Mouse (Mus musculus) kidney, adult 2 months (tissue): Measurements from ENCODE around the gene Gm11564. TPM values are rescaled to one million over a fixed set of nuclear protein-coding genes. Genes with fewer than 3 reads are reported as not detected.
A peak's percentile ranks its signal among the peaks of the same experiment; 100 is the strongest.
"Not testable (repeated sequence)": the region's sequence is repeated elsewhere in the genome, so short reads cannot be mapped to it uniquely, and the experiment has no call there.

Experiments used
- DNase-seq: peaks from one replicate; pipeline ENCODE4 v3.0.0; 2021
- H3K27ac ChIP-seq: fragments of 200-500 bp; 2 replicates; pipeline ENCODE4 v1.5.1; 2012; ENCODE audit warnings: low read depth, low read length, control low read depth, inconsistent platforms; ENCODE audit not compliant: insufficient read depth
- H3K27me3 ChIP-seq: fragments of 200-500 bp; replicated peaks from 2 replicates; pipeline ENCODE4 v1.6.1; 2012; ENCODE audit warnings: mild to moderate bottlenecking, moderate library complexity, low read length, inconsistent platforms; ENCODE audit not compliant: control insufficient read depth, insufficient read depth
- H3K36me3 ChIP-seq: fragments of 200-500 bp; 2 replicates; pipeline ENCODE4 v1.6.1; 2012; ENCODE audit warnings: mild to moderate bottlenecking, moderate library complexity, low read length, inconsistent platforms; ENCODE audit not compliant: control insufficient read depth, insufficient read depth
- H3K4me1 ChIP-seq: fragments of 200-500 bp; 2 replicates; pipeline ENCODE4 v1.6.1; 2011; ENCODE audit warnings: low read length; ENCODE audit not compliant: control insufficient read depth, insufficient read depth
- H3K4me3 ChIP-seq: fragments of 200-500 bp; 2 replicates; pipeline ENCODE4 v1.5.1; 2011; ENCODE audit warnings: mild to moderate bottlenecking, low read depth, low read length, control low read depth; ENCODE audit not compliant: insufficient read depth
- CTCF ChIP-seq: fragments of 200-500 bp; conservative IDR thresholded peaks from 2 replicates; pipeline ENCODE4 v1.5.1; 2011; ENCODE audit warnings: low read depth, mild to moderate bottlenecking, control low read depth, low read length, moderate library complexity, mixed read lengths; ENCODE audit not compliant: insufficient read depth, insufficient read length
- POLR2A ChIP-seq: fragments of 200-500 bp; IDR thresholded peaks from one replicate; pipeline ENCODE4 v1.6.1; 2011; ENCODE audit warnings: low read depth, low read length, control low read depth
- WGBS: fragments of 180-500 bp; shearing (Covaris S2); methylation state at CpG from one replicate; pipeline ENCODE4 v1.1.7; 2018; 5-methylcytosine and 5-hydroxymethylcytosine counted together
- polyA plus RNA-seq: library from polyadenylated mRNA; depleted of rRNA; stranded (reverse); fragments of >200 nt; gene quantifications from 2 replicates; pipeline ENCODE4 v1.2.3, GENCODE M21; 2012; rRNA removed

The Gm11564 gene
- polyA plus RNA-seq, 1 experiment = not detected

DNA sequence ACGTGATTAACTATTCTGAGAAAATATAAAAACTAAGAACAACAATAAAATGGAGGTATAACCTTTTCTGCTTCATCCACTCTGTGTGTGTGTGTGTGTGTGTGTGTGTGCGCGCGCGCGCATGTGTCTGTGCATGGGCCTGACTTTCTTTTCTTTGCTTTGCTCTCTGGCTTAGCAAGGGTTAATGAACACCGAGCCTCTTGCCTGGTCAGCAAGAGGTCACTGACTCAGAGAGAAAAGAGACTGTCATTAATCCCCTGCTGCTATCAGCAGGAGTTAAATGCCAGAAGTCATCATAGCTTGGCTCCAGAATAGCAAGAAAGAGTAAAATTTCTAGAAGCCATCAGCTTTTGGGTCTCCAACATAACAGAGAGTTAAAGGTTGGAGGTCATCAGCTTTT lies 37.1 kb downstream of the Gm11564 start:
- Histone ChIP-seq H3K4me3 (no peak overlapping the region), H3K27me3 (no peaks in the 10 kb centered on the region; the same call in 1 of the 2 replicates), H3K36me3 (no peaks in the 10 kb centered on the region), H3K27ac (no peak overlapping the region), H3K4me1 (no peaks in the 10 kb centered on the region)
- 66% methylated on average over 7 of the region's 7 CpGs for WGBS
- no peak for TF ChIP-seq POLR2A
- no peak for TF ChIP-seq CTCF
- DNase-seq = peak; percentile 39

DNA sequence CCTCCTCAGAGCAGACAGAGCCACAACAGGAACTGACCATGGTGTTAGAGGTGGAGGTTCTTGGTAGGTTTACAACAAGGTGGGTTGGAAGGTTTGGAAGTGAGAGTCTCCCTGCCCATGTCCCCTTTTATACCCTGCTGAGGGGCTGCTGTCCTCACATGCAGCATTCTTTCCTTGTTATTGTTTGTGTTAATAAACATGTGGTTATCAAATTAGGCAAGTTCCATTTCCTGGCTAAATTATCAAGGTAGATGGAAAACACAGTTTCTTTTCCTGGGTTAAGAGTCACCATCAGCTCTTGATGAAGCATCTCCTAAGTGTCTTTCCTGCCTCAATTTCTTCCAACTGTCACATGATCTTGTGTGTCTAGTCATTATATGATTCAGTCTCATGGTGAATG lies 42.7 kb downstream of the Gm11564 start, which contains the start of gene Gm11595:
Gene Gm11595, minus strand, starts transcription at position 101 of the 400 bp plus-strand sequence.
- not testable (repeated sequence) for H3K27me3 ChIP-seq, DNase-seq, H3K27ac ChIP-seq, H3K4me1 ChIP-seq, H3K4me3 ChIP-seq, H3K36me3 ChIP-seq

DNA sequence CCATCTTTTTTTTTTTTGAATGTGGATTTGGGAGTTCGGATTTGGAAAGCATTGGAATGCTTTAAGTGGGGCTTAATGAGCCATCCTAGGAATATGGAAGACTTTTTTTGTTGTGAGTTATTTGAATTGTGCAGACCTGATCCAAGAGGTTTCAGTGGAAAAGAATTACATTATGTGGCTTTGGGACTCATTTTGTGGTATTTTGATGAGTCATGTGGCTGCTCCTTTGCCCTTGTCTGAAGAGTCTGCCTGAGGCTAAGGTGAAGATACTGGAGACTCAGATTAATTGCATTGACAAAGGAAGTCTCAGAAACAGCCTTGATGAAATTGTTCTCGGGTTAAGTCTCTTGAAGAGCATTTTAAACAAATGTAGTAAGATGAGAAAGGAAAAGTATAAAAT lies 47.1 kb downstream of the Gm11564 start:
- no peak overlapping the region for H3K27ac ChIP-seq
- no peaks in the 10 kb centered on the region for H3K4me1 ChIP-seq
- no peak for DNase-seq
- no peak overlapping the region for H3K4me3 ChIP-seq
- WGBS = 67% methylated on average over 2 of the region's 2 CpGs
- TF ChIP-seq CTCF (no peak), POLR2A (no peak)
- H3K27me3 ChIP-seq = no peaks in the 10 kb centered on the region
- H3K36me3 ChIP-seq = no peaks in the 10 kb centered on the region

Other genes with a start within 250 kb of the Gm11564 start
- not detected in 2 replicates for gene Krtap3-1, start 249.0 kb downstream of the Gm11564 start, polyA plus RNA-seq
- gene Krtap1-5, start 234.7 kb downstream of the Gm11564 start, polyA plus RNA-seq = not detected in 2 replicates
- not detected in 2 replicates for gene Krtap1-4, start 232.0 kb downstream of the Gm11564 start, polyA plus RNA-seq
- gene Krtap1-3, start 224.3 kb downstream of the Gm11564 start, polyA plus RNA-seq = not detected in 2 replicates
- gene Krtap9-3, start 217.6 kb downstream of the Gm11564 start, polyA plus RNA-seq = not detected in 2 replicates
- not detected in 2 replicates for gene Gm11938, start 212.4 kb downstream of the Gm11564 start, polyA plus RNA-seq
- not detected in 2 replicates for gene Gm11937, start 205.5 kb downstream of the Gm11564 start, polyA plus RNA-seq
- not detected in 2 replicates for gene Krtap2-4, start 200.8 kb downstream of the Gm11564 start, polyA plus RNA-seq
- not detected in 2 replicates for gene Gm11562, start 195.2 kb downstream of the Gm11564 start, polyA plus RNA-seq
- gene Krtap4-1, start 187.4 kb downstream of the Gm11564 start, polyA plus RNA-seq = not detected in 2 replicates
- gene Krtap4-2, start 180.6 kb downstream of the Gm11564 start, polyA plus RNA-seq = not detected in 2 replicates
- gene Krtap4-7, start 171.6 kb downstream of the Gm11564 start, polyA plus RNA-seq = not detected in 2 replicates
- gene Gm11555, start 165.4 kb downstream of the Gm11564 start, polyA plus RNA-seq = not detected in 2 replicates
- not detected in 2 replicates for gene Gm11563, start 156.7 kb downstream of the Gm11564 start, polyA plus RNA-seq
- not detected in 2 replicates for gene Krtap4-6, start 149.7 kb downstream of the Gm11564 start, polyA plus RNA-seq
- not detected in 2 replicates for gene Gm14190, start 124.9 kb downstream of the Gm11564 start, polyA plus RNA-seq
- gene Gm14180, start 81.4 kb downstream of the Gm11564 start, polyA plus RNA-seq = not detected in 2 replicates
- gene Gm11595, start 42.8 kb downstream of the Gm11564 start, polyA plus RNA-seq = not detected in 2 replicates
- not detected in 2 replicates for gene Krtap4-8, start 35.0 kb downstream of the Gm11564 start, polyA plus RNA-seq
- not detected in 2 replicates for gene Krtap4-9, start 30.5 kb downstream of the Gm11564 start, polyA plus RNA-seq
- not detected in 2 replicates for gene Gm11596, start 22.2 kb downstream of the Gm11564 start, polyA plus RNA-seq
- gene Gm11569, start 16.7 kb downstream of the Gm11564 start, polyA plus RNA-seq = not detected in 2 replicates
- gene Gm11554, start 11.2 kb downstream of the Gm11564 start, polyA plus RNA-seq = not detected in 2 replicates
- gene Krtap4-13, start 5.8 kb downstream of the Gm11564 start, polyA plus RNA-seq = not detected in 2 replicates
- gene 2300003K06Rik, start 22.4 kb upstream of the Gm11564 start, polyA plus RNA-seq = not detected in 2 replicates
- not detected in 2 replicates for gene Krtap4-16, start 35.9 kb upstream of the Gm11564 start, polyA plus RNA-seq
- gene Gm11568, start 42.3 kb upstream of the Gm11564 start, polyA plus RNA-seq = not detected in 2 replicates
- not detected in 2 replicates for gene Gm11559, start 48.8 kb upstream of the Gm11564 start, polyA plus RNA-seq
- not detected in 2 replicates for gene Krtap9-1, start 57.7 kb upstream of the Gm11564 start, polyA plus RNA-seq
- not detected in 2 replicates for gene Gm11567, start 63.5 kb upstream of the Gm11564 start, polyA plus RNA-seq
- gene Krtap31-1, start 92.3 kb upstream of the Gm11564 start, polyA plus RNA-seq = not detected in 2 replicates
- not detected in 2 replicates for gene Gm11565, start 99.1 kb upstream of the Gm11564 start, polyA plus RNA-seq
- gene Krtap31-2, start 120.6 kb upstream of the Gm11564 start, polyA plus RNA-seq = not detected in 2 replicates
- not detected in 2 replicates for gene Krtap9-5, start 132.8 kb upstream of the Gm11564 start, polyA plus RNA-seq
- not detected in 2 replicates for gene Krtap29-1, start 163.4 kb upstream of the Gm11564 start, polyA plus RNA-seq
- gene Krtap16-1, start 170.9 kb upstream of the Gm11564 start, polyA plus RNA-seq = not detected in 2 replicates
- not detected in 2 replicates for gene Krtap17-1, start 178.3 kb upstream of the Gm11564 start, polyA plus RNA-seq
- gene Krt33a, start 200.5 kb upstream of the Gm11564 start, polyA plus RNA-seq = not detected in 2 replicates
- gene Krt33b, start 214.2 kb upstream of the Gm11564 start, polyA plus RNA-seq = not detected in 2 replicates
- gene Krt34, start 225.9 kb upstream of the Gm11564 start, polyA plus RNA-seq = not detected in 2 replicates
- gene Krt31, start 234.9 kb upstream of the Gm11564 start, polyA plus RNA-seq = not detected in 2 replicates